Mouse (Mus musculus): ENCODE results near the gene Srl. TPM values are rescaled to one million over a fixed set of nuclear protein-coding genes. Genes with fewer than 3 reads are reported as not detected.
"Not testable (repeated sequence)": the region's sequence is repeated elsewhere in the genome, so short reads cannot be mapped to it uniquely, and the experiment has no call there.

The Srl gene
- total RNA-seq, 2 experiments from 2014 or later: 1,081 to 1,153 TPM

DNA sequence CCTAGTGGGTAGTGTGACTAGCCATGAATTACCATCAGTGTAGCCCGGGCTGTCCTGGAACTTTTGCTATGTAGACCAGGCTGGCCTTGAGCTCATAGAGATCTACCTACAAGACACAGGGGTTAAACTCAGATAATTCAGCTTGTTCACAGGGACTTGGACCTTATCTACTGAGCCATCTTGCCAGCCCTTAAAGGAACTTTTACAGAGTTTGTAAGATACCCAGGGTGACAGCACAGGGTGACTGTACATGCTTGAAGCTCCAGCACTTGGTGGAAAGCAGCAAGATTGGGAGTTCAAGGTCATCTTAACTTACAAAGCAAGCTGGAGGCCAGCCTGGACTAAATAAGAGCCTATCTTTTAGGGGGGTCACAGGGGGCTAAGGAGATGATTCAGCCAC, 13.9 kb upstream of the Srl start:
- intact Hi-C loops (cut with DNase I): no loop called here

DNA sequence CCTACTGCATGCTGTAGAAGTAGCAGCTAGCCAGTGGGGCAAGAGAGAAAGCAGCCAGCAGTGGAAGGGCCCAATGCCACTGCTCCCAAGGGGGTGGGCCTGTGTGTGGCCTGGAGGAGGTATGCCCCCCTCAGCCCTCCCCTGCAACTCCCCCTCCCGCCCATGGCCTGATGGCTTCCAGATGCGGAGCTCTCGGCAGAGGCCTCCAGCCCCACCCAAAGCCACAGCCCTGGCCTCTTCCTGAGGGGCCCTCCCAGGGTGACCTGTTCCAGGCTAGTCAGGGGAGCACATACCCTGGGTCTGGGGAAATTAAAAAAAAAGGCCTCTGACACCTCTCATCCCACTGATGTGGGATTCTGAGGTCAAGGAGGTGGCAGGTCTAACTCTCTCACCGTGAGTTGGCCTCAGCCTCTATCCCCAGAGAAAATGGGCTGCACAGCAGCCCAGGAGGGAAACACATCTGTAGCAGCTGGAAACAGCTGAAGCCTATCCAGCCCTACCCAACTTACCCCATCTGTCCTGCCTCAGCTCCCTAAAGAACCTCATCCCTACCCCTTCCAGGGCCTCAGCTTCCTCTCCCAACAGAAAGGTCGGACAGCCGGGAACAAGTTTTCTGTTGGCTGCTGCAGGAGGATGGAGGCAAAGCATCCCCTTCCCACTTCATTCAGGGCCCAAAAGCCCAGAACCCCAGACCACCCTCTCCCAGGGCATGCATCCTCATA, 11.4 kb upstream of the Srl start:
- peak; percentile 41 to 53 for DNase-seq
- intact Hi-C loops (cut with DNase I): no loop called here

More for the DNA sequence above, 13.9 kb upstream of the Srl start:
- no peak for DNase-seq

DNA sequence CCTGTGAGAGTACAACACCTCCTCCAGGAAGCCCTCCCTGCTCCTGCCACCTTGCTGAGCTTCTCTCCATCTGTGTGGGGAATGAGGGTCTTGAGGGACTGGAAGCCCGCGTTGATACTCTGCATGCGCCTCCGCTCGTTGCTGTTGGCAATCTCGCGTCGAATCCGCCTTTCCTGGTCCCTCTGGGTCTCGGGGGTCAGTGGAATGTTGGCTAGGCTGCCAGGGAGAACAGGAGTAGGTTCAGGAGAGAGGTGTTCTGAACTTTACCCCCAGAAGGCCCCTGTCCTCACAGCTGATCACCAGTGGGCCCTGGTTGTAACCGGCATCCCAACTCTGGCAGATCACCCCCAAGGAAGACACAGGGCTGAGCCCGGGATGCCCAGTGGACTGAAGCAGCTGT, 10.3 kb upstream of the Srl start:
- intact Hi-C loops (cut with DNase I): loop anchor here (1.0 kb wide), 1 partner anchor 55 kb away; no protein-coding TSS in a partner anchor
- no peak for DNase-seq

DNA sequence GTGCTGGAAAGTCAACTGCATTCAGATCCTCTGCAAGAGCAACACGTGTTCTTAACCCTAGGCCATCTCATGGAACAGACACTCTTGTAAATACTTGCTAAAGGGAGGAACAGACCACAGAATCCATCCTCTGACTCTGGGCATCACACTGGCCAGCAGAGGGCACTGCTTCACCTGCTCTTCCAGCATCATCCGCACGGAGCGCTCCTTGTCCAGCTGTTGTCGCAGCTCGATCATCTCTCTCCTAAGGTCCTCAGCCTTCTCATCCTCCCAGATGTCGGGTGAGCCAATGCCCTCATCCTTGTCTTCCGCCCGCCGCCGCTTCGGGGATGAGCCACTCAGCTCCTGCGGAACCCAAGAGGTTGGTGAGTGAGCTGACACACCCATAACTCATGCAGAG, 9.4 kb upstream of the Srl start:
- intact Hi-C loops (cut with DNase I): loop anchor here (1.0 kb wide), 1 partner anchor 56 kb away; no protein-coding TSS in a partner anchor
- DNase-seq: peak; percentile 72 to 81

DNA sequence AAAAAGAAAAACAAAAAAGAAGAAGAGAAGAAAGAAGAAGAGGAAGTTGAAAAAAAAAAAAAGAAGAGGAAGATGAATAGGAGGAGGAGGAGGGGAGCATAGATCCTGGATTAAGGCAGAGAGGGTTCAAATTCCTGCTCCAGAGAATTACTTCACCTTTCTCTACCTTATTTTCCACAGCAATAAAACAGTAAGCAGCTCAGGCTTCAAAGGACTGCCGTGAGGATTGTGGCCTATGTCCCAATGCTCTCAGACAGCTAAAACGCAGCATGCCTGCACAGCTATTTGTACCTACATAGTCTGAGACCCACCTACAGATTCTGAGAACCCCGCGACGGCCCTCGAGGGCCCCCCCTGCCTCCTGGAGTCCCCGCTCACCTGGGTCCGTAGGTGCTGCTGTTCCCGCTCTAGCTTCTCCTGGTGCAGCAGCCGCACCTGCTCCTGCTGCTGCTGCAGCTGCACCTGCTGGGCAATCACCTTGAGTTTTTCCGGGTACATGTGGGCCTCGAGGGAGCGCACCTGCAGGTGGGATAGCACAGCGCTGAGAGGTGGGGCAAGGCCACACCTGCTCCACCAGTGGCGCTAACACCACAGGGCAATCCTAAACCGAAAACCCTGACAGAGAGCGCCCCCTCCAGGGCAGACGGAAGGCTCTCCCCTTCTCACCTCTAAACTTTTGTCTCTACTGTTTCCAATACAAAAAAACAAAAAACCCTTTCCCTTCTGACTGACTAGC, 7.5 kb upstream of the Srl start:
- no peak for DNase-seq
- intact Hi-C loops (cut with DNase I): no loop called here

DNA sequence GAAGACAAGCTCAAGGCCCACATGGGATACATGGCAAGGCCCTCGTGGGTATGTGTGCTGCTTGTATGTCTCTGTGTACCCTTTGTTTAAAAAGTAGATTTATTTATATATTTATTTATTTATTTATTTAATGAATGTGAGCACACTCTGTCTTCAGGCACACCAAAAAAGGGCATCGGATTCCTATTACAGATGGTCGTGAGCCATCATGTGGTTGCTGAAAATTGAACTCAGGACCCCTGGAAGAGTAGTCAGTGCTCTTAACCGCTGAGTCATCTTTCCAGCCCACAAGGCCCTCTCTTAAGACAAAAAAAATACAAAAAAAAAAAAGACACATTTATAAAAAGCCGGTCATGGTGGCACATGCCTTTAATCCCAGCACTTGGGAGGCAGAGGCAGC, 6.0 kb upstream of the Srl start:
- intact Hi-C loops (cut with DNase I): no loop called here
- no peak for DNase-seq

DNA sequence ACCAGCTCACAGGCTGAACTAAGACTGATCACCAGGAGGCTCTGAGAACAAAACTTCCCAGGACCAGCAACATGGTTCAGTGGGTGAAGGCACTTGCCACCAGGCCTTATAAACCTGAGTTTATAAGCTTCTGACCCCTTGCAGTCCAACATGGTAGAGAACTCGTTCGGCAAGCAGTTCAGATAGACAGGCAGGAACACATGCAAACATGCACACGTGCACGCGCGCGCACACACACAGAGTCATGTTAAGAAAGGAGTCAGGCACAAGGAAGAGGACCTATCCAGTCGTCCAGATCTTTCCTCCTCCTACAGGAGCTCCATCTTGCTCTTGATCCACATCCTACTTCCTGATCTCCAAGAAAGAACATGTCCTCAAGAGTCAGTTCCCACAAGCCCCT, 5.2 kb upstream of the Srl start:
- no peak for DNase-seq
- intact Hi-C loops (cut with DNase I): no loop called here

DNA sequence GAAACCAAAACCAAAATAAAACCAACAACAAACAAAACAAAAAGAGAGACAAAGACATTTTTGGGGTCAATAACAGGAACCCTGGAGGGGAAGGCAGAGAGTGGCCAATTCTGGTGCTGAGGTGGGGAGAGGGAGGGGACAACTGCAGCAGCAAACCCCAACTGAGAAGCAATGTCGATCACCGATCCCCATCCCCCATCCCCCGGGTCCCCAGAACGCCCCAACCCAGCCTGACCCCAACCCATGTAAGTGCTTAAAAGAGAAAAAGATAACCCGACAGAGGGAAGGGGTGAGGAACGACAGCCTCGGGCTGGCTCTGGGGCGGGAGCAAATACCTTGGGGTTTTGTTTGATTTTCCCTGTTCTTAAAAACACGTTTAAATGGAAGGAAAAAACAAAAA, 3.2 kb upstream of the Srl start:
- no peak for DNase-seq
- intact Hi-C loops (cut with DNase I): loop anchor here (5.0 kb wide), 1 partner anchor 123 kb away; the partner anchor contains the start of gene Adcy9

DNA sequence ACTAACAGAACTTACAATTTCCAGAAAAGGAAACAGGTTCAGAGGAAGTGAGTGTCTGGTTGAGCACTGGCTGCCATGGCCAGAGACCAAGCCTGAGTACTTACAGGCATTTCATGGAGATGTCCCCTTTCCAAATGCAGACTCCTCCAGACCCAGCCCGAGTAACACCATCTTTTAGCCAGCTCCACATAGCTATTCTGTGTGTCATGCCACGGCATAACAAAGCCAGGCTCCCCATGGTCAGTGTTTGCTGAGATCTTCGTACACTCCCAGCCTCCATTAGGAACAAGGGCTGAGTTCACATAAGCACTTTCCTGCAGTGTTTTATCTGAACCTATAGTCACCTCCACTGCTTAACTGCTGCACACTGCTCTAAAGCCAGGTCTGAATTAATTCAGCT, 1.6 kb upstream of the Srl start:
- DNase-seq: no peak
- intact Hi-C loops (cut with DNase I): loop anchor here (5.0 kb wide), 1 partner anchor 121 kb away; the partner anchor contains the start of gene Adcy9

DNA sequence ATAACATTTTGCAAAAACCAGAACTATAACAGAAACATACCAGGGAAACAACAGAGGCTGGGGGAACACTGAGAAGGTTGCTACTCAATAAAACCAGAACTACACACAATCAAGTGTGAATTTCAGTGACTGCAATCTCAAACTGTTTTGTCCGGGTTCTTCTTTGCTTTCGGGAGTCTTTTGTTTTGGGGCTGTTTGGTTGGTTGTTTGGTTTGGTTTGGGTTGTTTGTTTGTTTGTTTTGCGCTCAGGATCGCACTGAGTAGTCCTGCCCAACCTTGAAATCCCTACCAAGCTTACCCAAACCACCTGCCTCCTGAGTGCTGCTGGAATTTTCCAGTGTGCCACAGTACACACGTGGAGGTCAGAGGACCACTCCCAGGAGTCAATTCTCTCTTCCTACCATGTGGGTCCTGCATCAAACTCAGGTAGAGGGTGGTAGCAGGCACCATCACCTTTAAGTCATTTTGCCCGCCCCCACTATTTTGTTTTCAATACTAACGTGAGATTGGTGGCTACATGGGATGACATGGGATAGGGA, 689 bp upstream of the Srl start:
- intact Hi-C loops (cut with DNase I): loop anchor here (1.0 to 5.0 kb wide), 3 partner anchors 53 to 227 kb away; partner anchors contain the start of gene Adcy9

DNA sequence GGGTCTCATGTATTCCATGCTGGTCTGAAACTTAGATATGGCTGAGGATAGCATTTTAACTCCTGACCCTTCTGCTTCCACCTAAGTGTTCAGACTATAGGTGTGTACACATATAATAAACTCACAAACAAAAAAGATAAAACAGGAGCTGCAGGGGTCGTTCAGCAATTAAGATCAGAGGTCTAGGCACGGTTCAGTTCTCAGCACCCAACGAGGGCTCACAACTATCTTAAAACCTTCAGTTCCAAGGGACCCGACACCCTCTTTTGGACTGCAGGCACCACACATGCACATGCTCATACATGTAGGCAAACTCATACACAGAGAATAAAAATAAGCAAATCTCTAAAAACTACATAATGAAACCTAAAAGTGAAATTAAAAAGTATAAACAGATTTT, 583 bp downstream of the Srl start:
- DNase-seq: no peak
- intact Hi-C loops (cut with DNase I): loop anchor here (5.0 kb wide), 1 partner anchor 119 kb away; the partner anchor contains the start of gene Adcy9

More for the DNA sequence above, 689 bp upstream of the Srl start:
- DNase-seq: no peak

DNA sequence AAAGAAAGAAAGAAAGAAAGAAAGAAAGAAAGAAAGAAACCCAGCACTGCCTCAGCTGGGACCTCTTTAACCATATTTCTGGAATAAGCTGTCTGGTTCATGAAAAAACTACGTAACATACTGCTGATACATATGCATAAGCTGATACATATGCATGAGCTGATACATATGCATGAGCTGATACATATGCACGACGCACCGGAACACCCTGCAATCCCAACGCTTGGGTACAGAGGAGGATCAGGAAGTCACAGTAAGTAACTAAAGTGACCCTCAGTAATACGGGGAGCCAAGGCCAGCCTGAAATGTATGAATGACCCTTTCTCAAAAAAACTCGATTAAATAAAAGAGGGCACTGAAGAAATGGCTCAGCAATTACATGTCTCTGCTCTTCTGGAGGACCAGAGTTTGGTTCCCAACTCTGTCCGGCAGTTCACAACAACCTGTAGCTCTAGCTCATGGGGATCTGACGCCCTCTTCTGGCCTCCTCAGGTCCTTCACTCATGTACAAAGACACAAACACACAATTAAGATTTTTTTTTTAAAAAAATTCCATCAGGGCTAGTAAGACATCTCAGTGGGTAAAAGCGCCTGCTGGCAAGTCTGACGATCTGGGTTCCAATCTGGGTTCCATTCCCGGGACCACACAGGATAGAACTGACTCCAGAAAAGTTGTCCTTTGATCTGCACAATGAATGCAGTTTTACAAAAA, 1.4 kb downstream of the Srl start:
- intact Hi-C loops (cut with DNase I): loop anchor here (5.0 kb wide), 1 partner anchor 118 kb away; the partner anchor contains the start of gene Adcy9
- DNase-seq: no peak

DNA sequence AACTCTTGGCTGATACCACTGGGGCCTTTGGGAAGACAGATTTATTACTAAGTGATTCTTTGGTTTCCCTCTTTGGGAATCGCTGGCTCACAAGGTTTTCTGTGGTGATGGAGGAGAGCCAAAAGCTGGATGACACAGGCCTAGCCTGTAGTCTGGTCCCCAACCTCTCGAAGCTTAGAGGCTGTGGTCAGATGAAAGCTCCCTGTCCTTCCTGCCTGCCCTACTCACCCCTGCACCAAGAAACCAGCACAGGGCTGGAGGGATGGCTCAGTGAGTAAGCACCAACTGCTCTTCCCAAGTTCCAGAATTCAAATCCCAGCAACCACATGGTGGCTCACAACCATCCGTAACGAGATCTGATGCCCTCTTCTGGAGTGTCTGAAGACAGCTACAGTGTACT, 2.1 kb downstream of the Srl start:
- no peak for DNase-seq
- intact Hi-C loops (cut with DNase I): no loop called here

DNA sequence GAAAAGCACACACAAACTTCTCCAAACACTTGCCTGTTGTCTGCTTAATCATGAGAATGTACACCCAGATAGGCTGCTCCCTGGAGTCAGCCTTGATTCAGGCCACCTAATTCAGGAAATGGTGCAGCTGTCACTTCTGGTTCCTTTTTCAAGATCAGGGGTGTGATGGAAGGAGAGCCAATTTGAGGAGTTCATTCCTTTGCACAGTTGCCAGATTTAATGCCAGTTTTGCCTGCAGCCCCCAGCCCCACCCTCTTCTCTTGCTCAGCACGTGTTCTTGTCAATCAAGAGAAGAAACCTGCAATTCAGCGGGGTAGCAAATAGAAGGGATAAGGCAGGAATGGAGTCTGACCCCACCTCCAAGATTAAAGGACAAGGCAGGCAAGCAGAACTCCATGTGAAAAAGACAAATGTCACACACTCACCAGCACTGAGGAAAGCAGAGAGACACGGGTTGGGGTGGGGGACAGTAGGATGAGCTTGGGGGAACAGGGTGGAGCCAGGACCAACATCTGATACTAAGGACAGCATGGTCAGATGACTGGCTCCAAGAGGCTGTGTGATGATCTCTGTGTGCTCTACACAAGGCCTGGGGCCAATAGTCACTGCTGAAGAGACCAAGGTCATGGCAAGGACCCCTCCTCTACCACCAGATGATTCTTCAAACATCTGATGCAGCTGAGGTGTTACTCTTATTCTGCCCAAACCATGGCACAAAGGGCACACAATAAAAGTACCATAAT, 3.8 kb downstream of the Srl start:
- intact Hi-C loops (cut with DNase I): no loop called here
- no peak for DNase-seq

DNA sequence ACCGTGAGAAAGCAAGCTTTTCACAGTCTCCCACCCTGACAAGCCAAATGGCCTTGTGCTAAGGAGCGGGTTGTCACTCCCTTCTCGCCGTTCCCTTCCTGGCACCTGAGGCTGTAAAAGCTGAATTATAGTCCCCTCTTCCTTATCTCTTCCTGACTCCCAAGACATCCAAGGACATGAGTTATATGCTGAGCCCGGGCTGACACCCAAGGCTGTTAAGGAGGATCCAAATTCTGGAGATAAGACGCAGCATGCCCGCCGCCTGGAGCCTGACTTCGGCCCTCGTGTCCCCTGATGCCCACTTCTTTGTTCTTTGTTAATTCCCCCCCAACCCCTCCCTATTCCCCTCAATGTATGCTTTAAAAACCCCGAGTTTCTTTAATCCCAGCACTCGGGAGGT, 14.2 kb downstream of the Srl start:
- DNase-seq; intact Hi-C loops (cut with DNase I): not testable (repeated sequence)

DNA sequence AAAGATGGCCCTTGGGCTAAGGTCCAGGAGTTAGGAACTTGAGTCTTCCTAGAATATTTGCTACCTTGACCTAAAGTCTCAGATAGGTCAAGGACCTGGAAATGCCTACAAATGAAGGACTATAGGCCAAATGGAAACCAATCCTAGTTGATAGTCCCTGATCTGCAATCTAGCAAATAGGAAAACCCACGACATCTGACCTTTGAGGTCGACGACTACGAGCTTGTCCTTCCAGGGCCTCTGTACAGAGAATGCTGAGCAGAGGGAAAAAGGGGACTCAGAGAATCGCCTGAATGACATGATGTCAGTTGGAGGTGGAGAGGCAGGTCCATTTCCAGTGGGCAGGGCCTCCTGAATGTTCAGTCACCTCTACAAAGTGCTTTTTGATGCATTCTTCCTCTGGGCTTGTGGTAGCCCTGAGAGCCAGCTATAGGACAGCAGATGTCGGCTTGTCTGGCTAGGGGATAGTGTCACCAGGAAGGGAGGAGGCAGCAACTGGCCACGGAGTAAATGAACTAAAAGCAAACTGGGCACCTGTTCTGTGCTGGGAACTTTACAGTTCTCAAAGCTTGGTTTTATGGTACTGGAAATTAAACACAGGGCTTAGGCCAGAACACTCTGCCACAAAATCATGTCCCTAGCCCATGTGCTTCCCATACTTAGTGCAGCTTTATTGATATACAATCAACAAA, 18.2 kb downstream of the Srl start:
- intact Hi-C loops (cut with DNase I): no loop called here
- no peak for DNase-seq

DNA sequence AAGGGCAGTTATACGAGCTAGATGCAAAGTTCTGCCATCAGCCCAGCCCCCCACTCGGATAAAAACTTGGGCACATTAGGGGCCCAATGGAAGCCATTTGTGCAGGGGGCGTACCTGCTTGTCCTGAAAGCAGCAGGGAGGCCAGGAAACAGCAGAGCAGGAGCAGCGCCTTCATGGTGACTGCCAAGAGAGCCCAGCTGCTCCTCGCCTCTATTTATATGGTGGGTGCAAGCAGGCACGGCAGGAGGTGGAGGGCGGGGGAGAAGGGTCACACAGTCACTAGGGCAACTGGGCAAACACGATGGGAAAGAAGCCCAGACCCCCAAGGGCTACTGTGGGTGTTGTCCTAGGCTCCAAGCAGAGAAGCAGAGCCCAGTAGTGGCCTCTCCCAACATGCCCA, 18.7 kb downstream of the Srl start:
- peak; percentile 72 to 80 for DNase-seq
- intact Hi-C loops (cut with DNase I): no loop called here

DNA sequence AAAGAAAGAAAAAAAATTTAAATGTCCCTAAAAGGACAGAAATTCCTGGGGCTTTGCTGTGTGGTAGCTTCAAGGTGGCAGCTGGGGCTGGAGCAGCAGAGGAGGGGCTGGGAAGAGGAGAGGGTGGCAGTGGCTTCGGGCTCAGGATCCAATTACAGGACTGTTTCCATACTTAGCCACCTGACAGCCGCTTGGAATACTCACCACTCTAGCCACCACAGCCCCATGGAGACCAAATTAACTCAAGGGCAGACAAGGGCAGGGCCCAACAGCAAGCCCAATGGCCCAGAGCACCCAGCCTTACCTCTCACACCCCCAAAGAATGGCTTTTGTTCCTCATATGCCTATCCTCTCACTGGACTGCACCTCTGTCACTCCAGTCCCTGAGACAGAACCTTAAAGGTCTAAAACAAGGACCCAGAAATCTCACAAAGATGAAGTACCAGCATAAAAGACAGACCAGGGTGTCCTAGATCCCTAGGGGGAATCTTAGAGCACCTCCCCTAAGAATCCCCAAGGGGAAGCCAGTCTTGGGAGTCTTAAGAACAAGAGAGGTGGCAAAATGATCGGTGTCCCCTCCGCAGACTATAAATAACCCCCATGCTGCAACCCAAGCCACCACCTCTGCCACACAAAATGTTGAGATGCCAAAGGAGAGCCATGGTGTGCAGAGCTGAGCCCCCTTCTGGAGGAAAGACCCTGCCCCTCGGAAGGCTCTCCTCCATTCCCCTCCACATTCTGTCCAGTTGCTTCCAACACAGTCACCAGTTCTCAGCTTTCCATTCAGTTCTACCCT, 19.7 kb downstream of the Srl start:
- peak; percentile 78 to 83 for DNase-seq
- intact Hi-C loops (cut with DNase I): no loop called here
